Mouse (Mus musculus): Measurements from ENCODE around the gene Lrmda.

GRCm38 (mm10) chr14:22451603-22452002, 432.1 kb downstream of the Lrmda start:
- TF ChIP-seq TAL1 (IDR thresholded peaks at IDR 0.05; ENCODE audit: low read length) (no peak), RCOR1 (IDR thresholded peaks at IDR 0.05; ENCODE audit: low read depth, low read length) (no peak), UBTF (IDR thresholded peaks at IDR 0.05; ENCODE audit: borderline replicate concordance, insufficient read depth, low read depth, low read length) (no peak), EP300 (IDR thresholded peaks at IDR 0.05; ENCODE audit: low read depth in 1 of 2, low read length in 2 of 2) (no peak), GABPA (IDR thresholded peaks at IDR 0.05; ENCODE audit: low read depth, low read length) (no peak), CTCF (IDR thresholded peaks at IDR 0.05 in 2 of 3, conservative IDR thresholded peaks at IDR 0.05 in 1 of 3; ENCODE audit: control insufficient read depth in 1 of 3, insufficient read depth in 1 of 3, low read depth in 2 of 3, low read length in 3 of 3, poor library complexity in 1 of 3, severe bottlenecking in 1 of 3) (no peak)
